Mouse (Mus musculus) cerebellum, adult 2 months (tissue): ENCODE measurements at regions not wholly inside any gene's neighbourhood (a gene's known extent, or its start where the extent isn't known, plus 50 kb on each side); places are given as distances from the start of the nearest gene placed in this dataset.

ENCODE experiments used
- CTCF ChIP-seq: fragments of 200-500 bp; IDR thresholded peaks from 2 replicates; pipeline ENCODE4 v1.5.1; 2011; ENCODE audit warnings: low read depth, mild to moderate bottlenecking, control low read depth, low read length, moderate library complexity, borderline replicate concordance; ENCODE audit not compliant: insufficient read depth
- POLR2A ChIP-seq: fragments of 200-500 bp; IDR thresholded peaks from 2 replicates; pipeline ENCODE4 v1.6.1; 2011; ENCODE audit warnings: low read length, control low read depth, borderline replicate concordance; ENCODE audit not compliant: insufficient read depth

- TF ChIP-seq POLR2A (no peak), CTCF (no peak)
These were observed 87.7 kb downstream of the Nkx2-1 start for GRCm38 (mm10) chr12:56448786-56449564.
